Comparison of ENCODE assay signal across 25 mouse cellular contexts in the genomic region with DNA sequence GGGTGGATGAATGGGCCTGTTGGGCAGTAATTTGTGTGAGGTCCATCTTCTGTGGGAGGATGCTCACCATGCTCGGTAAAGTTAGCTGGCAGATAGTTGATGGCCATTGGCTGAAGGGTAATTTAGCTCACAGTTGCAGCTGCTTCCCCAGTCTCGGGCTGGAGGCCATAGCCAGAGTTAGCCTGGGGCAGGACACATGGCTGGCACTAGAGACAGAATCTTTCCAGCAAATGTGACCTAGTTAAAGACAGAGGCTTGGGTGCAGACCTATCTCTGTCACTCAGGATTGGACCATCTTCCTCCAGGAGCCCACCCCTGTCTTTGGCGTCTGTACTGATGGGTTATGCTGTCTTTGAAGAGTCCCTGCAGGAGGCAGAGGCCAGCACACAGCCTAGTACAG. TPM values are rescaled to one million over a fixed set of nuclear protein-coding genes. Genes with fewer than 3 reads are reported as not detected.
"Had no signal": no experiment of that assay in that cellular context is flagged by ENCODE, and none has a peak within 500 bp of the region (broad histone marks: within the 10 kb centered on the region; RNA-seq: fewer than 3 reads in every experiment).

No protein-coding gene starts in this region.

- H3K9ac ChIP-seq: kidney, embryonic 15.5 days; limb, embryonic 12.5 days; limb, embryonic 15.5 days; liver, embryonic 14.5 days had no signal

- H3K9me3 ChIP-seq: kidney, embryonic 15.5 days; limb, embryonic 12.5 days; limb, embryonic 15.5 days had no signal

- H3K4me2 ChIP-seq: kidney, embryonic 15.5 days; limb, embryonic 12.5 days; limb, embryonic 15.5 days; midbrain, embryonic 11.5 days had no signal

- DNase-seq: kidney, adult 11 months; kidney, adult 8-10 months; kidney, postnatal 10 days; kidney, postnatal 36 days; layer of hippocampus, postnatal 36 days; left cerebral cortex, postnatal 4 days; lung, adult 2 months; lung, postnatal 14 days; lung, postnatal 4 days; midbrain, embryonic 14.5 days; right cerebral cortex, postnatal 25 days; thymus, adult 2 months; thymus, postnatal 14 days; thymus, postnatal 4 days had no signal

- H3K27ac ChIP-seq: kidney, embryonic 15.5 days; left cerebral cortex, adult 2 months; limb, embryonic 12.5 days; limb, embryonic 15.5 days; liver, embryonic 14.5 days had no signal

- H3K4me3 ChIP-seq: kidney, embryonic 15.5 days; left cerebral cortex, adult 2 months; limb, embryonic 12.5 days; limb, embryonic 15.5 days had no signal

RNA-seq across cellular contexts. Expression of gene Tmem235, which starts 2.2 kb away (rescaled TPM):
- polyA plus RNA-seq: kidney, embryonic 15.5 days; limb, embryonic 12.5 days; limb, embryonic 15.5 days; liver, embryonic 14.5 days; lung, adult 2 months; lung, embryonic 16.5 days; midbrain, embryonic 11.5 days; midbrain, embryonic 14.5 days; midbrain, postnatal 0 days; neural tube, embryonic 11.5 days; spleen, adult 2 months; stomach, embryonic 16.5 days had no signal
